Mouse (Mus musculus) kidney, postnatal 0 days (tissue): ENCODE measurements around the gene Bcr. TPM values are rescaled to one million over a fixed set of nuclear protein-coding genes. Genes with fewer than 3 reads are reported as not detected.
A peak's percentile ranks its signal among the peaks of the same experiment; 100 is the strongest.

Experiments
- ATAC-seq: fragments of 200-750 bp; cut with Nextera tagmentation; replicated peaks from 2 replicates; pipeline ENCODE4 v1.8.0; 2017; ENCODE audit warnings: low read depth, moderate number of reproducible peaks, moderate TSS enrichment, moderate library complexity; ENCODE audit not compliant: low FRiP score
- DNase-seq: peaks from one replicate; pipeline ENCODE4 v3.0.0-alpha.2; 2016; ENCODE audit warnings: low spot score
- H3K27ac ChIP-seq: fragments of 300-500 bp; sonication (generic); 2 replicates; pipeline ENCODE4 v1.5.1; 2014; ENCODE audit warnings: mild to moderate bottlenecking
- H3K27me3 ChIP-seq: fragments of 300-500 bp; sonication (generic); 2 replicates; pipeline ENCODE4 v1.6.1; 2014; ENCODE audit warnings: low read length, mixed read lengths; ENCODE audit not compliant: insufficient read depth
- H3K36me3 ChIP-seq: fragments of 300-500 bp; sonication (generic); 2 replicates; pipeline ENCODE4 v1.6.1; 2014; ENCODE audit warnings: low read length, mixed read lengths; ENCODE audit not compliant: insufficient read depth
- H3K4me1 ChIP-seq: fragments of 300-500 bp; sonication (generic); replicated peaks from 2 replicates; pipeline ENCODE4 v1.6.1; 2014; ENCODE audit warnings: antibody characterized with exemption, low read length, mixed read lengths; ENCODE audit not compliant: insufficient read depth
- H3K4me2 ChIP-seq: fragments of 300-500 bp; sonication (generic); 2 replicates; pipeline ENCODE4 v1.6.1; 2014; ENCODE audit warnings: mild to moderate bottlenecking, low read length, moderate library complexity, mixed read lengths
- H3K4me3 ChIP-seq: fragments of 300-500 bp; sonication (generic); replicated peaks from 2 replicates; pipeline ENCODE4 v1.5.1; 2014; ENCODE audit warnings: low read depth, low read length
- H3K9ac ChIP-seq: fragments of 300-500 bp; sonication (generic); 2 replicates; pipeline ENCODE4 v1.6.1; 2014; ENCODE audit warnings: low read depth, low read length
- H3K9me3 ChIP-seq: fragments of 300-500 bp; sonication (generic); replicated peaks from 2 replicates; pipeline ENCODE4 v1.6.1; 2016; ENCODE audit warnings: low read length, inconsistent platforms, mixed read lengths
- CTCF ChIP-seq: IDR thresholded peaks from 2 replicates; pipeline ENCODE4 v1.5.1; 2016; ENCODE audit warnings: antibody characterized with exemption, low read depth, mild to moderate bottlenecking, moderate library complexity
- WGBS: fragments of 180-500 bp; shearing (Covaris S2); extraction: QIAGEN DNeasy Blood & Tissue Kit; methylation state at CpG from one replicate; pipeline ENCODE4 v1.1.7; 2014; 5-methylcytosine and 5-hydroxymethylcytosine counted together
- polyA plus RNA-seq: library from polyadenylated mRNA; unstranded; fragments of >200 nt; fragmentation: Nextera tagmentation; extraction: Ambion mirVana; gene quantifications from 2 replicates; pipeline ENCODE4 v1.2.1, GENCODE M21; 2015

Bcr gene
- polyA plus RNA-seq, 1 experiment from 2014 or later = 5.9 TPM

GRCm38 (mm10) chr10:75211807-75212645 is 151.6 kb downstream of the Bcr start, which contains the start of gene Specc1l:
Gene Specc1l (plus strand): TSS chr10:75212073.
- H3K27me3 ChIP-seq = no peaks in the 10 kb centered on the region
- no peaks in the 10 kb centered on the region for H3K9me3 ChIP-seq
- DNase-seq = peak; percentile 99
- no peaks in the 10 kb centered on the region for H3K36me3 ChIP-seq
- TF ChIP-seq CTCF = no peak
- peaks cover 8% of the 10 kb centered on the region; the same call in 1 of the 2 replicates for H3K4me1 ChIP-seq
- H3K9ac ChIP-seq = peak within 1 kb of the TSS; percentile 97
- under 1% methylated on average over 51 of the region's 80 CpGs for WGBS
- peak within 1 kb of the TSS; percentile 99 for H3K27ac ChIP-seq
- H3K4me3 ChIP-seq = peak within 1 kb of the TSS; percentile 90
- H3K4me2 ChIP-seq = peak within 1 kb of the TSS; percentile 79
- peak; percentile 99 for ATAC-seq

- DNase-seq (no peak), ATAC-seq (no peak)
- peaks cover 8% of the 10 kb centered on the region; the same call in 1 of the 2 replicates for H3K4me1 ChIP-seq
- TF ChIP-seq CTCF = no peak
- no peaks in the 10 kb centered on the region for H3K36me3 ChIP-seq
- H3K9ac ChIP-seq = peak overlapping the region; percentile 97
- no peaks in the 10 kb centered on the region for H3K9me3 ChIP-seq
- H3K27ac ChIP-seq = no peak overlapping the region
- H3K4me2 ChIP-seq = peak overlapping the region; percentile 79
- no peaks in the 10 kb centered on the region for H3K27me3 ChIP-seq
- H3K4me3 ChIP-seq = peak overlapping the region; percentile 90
- 27% methylated on average over 7 of the region's 7 CpGs for WGBS
Observed at GRCm38 (mm10) chr10:75212981-75213380, 152.6 kb downstream of the Bcr start.

- TF ChIP-seq CTCF = no peak
- H3K4me1 ChIP-seq = peaks cover 10% of the 10 kb centered on the region
- no peaks in the 10 kb centered on the region for H3K27me3 ChIP-seq
- no peak overlapping the region for H3K4me3 ChIP-seq
- ATAC-seq (no peak), DNase-seq (no peak)
- no peak overlapping the region for H3K9ac ChIP-seq
- H3K27ac ChIP-seq = no peak overlapping the region
- no peak overlapping the region for H3K4me2 ChIP-seq
- WGBS = 93% methylated on average over 3 of the region's 3 CpGs
- no peaks in the 10 kb centered on the region for H3K9me3 ChIP-seq
- H3K36me3 ChIP-seq = no peaks in the 10 kb centered on the region
Observed at GRCm38 (mm10) chr10:75220722-75221121, 160.3 kb downstream of the Bcr start.

- ATAC-seq (no peak), DNase-seq (no peak)
- Histone ChIP-seq H3K36me3 (no peaks in the 10 kb centered on the region), H3K27ac (no peak overlapping the region), H3K4me3 (no peak overlapping the region), H3K4me2 (no peak overlapping the region), H3K9me3 (no peaks in the 10 kb centered on the region), H3K27me3 (no peaks in the 10 kb centered on the region), H3K9ac (no peak overlapping the region), H3K4me1 (peaks cover 10% of the 10 kb centered on the region)
- no peak for TF ChIP-seq CTCF
- 64% methylated on average over 4 of the region's 4 CpGs for WGBS
Observed at GRCm38 (mm10) chr10:75221936-75222610, 161.7 kb downstream of the Bcr start.

- peaks cover 10% of the 10 kb centered on the region for H3K4me1 ChIP-seq
- H3K27me3 ChIP-seq = no peaks in the 10 kb centered on the region
- ATAC-seq (no peak), DNase-seq (no peak)
- no peak for TF ChIP-seq CTCF
- no peaks in the 10 kb centered on the region for H3K9me3 ChIP-seq
- no peak overlapping the region for H3K4me3 ChIP-seq
- no peaks in the 10 kb centered on the region for H3K36me3 ChIP-seq
- H3K9ac ChIP-seq = no peak overlapping the region
- 56% methylated on average over 5 of the region's 5 CpGs for WGBS
- H3K4me2 ChIP-seq = no peak overlapping the region
- H3K27ac ChIP-seq = no peak overlapping the region
Observed at GRCm38 (mm10) chr10:75222611-75222998, 162.2 kb downstream of the Bcr start.

- Histone ChIP-seq H3K27ac (no peak overlapping the region), H3K9me3 (no peaks in the 10 kb centered on the region), H3K4me2 (no peak overlapping the region), H3K27me3 (no peaks in the 10 kb centered on the region), H3K9ac (no peak overlapping the region), H3K4me3 (no peak overlapping the region), H3K4me1 (peaks cover 10% of the 10 kb centered on the region), H3K36me3 (no peaks in the 10 kb centered on the region)
- no peak for TF ChIP-seq CTCF
- ATAC-seq (no peak), DNase-seq (no peak)
- WGBS = 56% methylated on average over 3 of the region's 3 CpGs
Observed at GRCm38 (mm10) chr10:75224154-75224553, 163.8 kb downstream of the Bcr start.
